Mouse (Mus musculus): ENCODE results near the gene Atp7a. TPM values are rescaled to one million over a fixed set of nuclear protein-coding genes. Genes with fewer than 3 reads are reported as not detected.

Gene Atp7a
- 10.6 TPM for polyA plus RNA-seq (2014; fragmentation: Illumina TruSeq; extraction: RNeasy Lipid Tissue Mini Kit (QIAGEN cat#74804); ENCODE audit: low read depth, low replicate concordance)

DNA sequence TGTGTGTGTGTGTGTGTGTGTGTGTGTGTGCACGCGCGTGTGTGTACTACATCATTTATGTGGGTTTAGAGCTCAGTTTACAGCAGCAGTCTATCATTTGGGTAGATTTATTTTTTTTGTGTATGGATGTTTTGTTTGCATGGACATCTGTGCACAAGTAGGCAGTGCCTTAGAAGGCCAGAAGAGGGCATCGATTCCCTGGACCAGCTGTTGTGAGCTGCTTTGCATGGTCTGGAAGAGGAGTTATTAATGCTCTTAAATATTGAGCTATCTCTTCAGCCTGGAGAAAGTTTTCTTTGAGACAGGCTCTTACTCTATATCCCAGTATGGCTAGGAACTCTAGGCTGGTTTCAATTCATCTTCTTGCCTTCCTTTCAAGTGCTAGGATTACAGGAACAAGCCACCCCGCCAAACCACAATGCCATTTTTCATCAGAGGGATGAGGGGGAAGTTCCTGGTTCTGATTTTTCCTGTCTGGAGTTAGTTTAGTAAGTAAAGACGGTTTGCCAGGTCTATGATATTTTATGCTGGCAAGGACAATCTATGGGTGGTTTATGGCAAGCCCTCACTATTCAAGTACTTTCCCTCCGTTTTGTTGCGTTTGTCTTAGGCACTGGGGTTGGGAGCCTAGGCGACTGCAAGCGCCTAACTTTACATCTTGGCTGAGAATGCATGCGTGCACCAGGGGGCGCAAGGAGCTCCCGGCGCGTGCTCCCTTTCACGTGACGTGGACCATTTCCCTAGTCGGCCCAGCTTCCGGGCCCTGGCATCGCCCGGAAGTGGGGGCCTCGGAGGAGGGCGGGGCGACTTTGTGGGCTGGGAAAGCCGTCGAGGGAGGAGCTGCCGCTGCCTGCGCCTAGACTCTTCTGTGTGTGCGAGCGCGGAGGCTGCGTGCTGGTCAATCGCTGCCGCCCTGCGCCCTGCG lies at the start of gene Atp7a:
Gene Atp7a (plus strand): TSS at position 859 of the 925 bp plus-strand sequence.

DNA sequence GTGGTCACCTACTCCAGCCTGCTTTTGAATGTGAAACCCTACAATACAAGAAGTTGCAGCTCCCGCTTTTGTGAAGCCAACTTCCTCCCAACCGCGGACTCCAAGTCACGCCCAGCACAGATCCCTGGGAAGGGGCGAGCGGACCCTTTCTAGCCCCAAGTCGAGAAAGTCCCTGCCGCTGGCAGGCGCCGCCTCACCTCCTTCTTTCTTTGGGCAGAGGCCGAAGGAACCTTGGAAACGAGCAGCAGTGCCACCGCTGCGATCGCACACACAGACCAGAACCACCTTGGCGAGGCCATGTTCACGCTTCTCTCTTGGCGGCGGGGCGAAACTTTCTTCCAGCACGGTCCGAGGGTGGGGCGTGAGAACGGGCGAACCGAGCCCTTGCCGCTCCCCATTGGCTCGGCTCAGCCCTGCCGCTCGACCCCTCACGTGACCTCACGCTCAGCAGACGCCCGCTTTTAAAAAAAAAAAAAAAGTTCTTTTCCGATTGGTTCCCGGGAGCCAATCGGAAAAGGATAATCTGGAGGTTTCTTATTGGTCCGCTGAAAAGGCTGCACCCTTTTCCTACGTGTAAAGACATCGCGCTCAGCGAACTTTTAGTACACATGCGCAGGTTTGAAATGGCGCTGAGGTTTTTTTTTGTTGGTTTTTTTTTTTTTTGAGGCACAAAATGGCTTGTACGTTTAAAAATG lies 15.5 kb upstream of the Atp7a start, which contains the start of gene Magt1:
Gene Magt1 (minus strand): TSS at position 442 of the 695 bp plus-strand sequence.

DNA sequence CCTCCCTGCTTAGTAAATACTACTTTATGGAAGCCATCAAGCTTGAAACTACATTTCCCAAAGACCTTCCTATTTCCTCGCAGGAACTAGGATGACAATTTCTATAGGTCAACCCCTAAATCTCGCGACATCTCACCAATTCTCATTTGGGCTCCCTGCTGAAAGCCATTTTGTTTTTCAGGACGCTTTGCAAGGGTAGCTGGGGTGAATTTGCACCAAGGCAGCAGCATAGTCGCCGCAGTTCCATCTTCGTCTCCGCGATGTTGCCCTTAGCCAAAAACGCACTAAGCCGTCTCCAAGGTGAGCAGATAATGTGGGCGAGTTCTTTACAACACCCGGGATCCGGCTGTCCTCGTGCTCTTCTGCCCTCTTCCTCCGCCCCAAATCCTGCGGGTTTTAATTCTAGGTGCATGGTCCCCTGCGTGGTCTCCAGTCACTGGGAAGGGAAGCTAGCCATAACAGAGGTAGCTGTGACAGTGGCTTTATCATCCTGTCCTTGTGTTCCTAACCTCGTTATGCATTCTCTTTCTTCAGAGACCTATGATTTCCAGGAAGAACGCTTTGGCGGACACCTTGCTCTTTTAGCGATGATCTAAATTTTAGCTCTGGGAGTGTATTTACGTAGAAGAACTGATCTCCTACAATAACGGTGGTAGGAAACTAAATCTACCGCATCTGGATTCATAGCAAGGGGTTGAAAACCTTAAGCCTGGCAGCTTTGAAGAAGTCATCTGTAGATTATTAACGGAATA lies 11.3 kb upstream of the Atp7a start, which contains the start of gene Cox7b:
Gene Cox7b (plus strand): TSS at position 130 of the 752 bp plus-strand sequence.

DNA sequence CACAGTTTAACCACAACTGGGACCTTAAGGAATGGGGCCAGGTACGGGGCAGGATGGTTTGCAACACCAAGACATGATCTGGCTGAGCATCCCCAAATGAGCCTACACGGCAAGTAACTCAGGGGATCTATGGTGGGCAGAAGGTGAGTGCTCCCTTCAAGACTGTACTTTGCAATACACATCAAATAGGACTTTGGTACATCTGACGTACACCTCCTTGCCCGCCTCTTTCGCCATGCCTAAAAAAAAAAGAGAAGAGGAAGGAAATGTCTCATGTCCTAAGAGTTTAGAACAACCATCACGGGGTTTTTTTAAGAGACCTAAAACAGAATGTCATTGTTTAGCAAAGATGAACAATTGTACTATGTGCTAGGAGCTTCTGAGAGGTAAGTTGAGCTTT lies 115.9 kb downstream of the Atp7a start, which contains the start of gene Tlr13:
Gene Tlr13 (plus strand): TSS at position 269 of the 400 bp plus-strand sequence.

Other genes starting within 250 kb of the Atp7a start
- gene Atrx, start 97.9 kb upstream of the Atp7a start, polyA plus RNA-seq (2014; fragmentation: Illumina TruSeq; extraction: RNeasy Lipid Tissue Mini Kit (QIAGEN cat#74804); ENCODE audit: low read depth, low replicate concordance), result 39.1 TPM
- gene Magt1, start 15.4 kb upstream of the Atp7a start, polyA plus RNA-seq (2014; fragmentation: Illumina TruSeq; extraction: RNeasy Lipid Tissue Mini Kit (QIAGEN cat#74804); ENCODE audit: low read depth, low replicate concordance), result 43.7 TPM
- gene Cox7b, start 11.6 kb upstream of the Atp7a start, polyA plus RNA-seq (2014; fragmentation: Illumina TruSeq; extraction: RNeasy Lipid Tissue Mini Kit (QIAGEN cat#74804); ENCODE audit: low read depth, low replicate concordance), result 197 TPM
- gene Tlr13, start 115.9 kb downstream of the Atp7a start, polyA plus RNA-seq (2014; fragmentation: Illumina TruSeq; extraction: RNeasy Lipid Tissue Mini Kit (QIAGEN cat#74804); ENCODE audit: low read depth, low replicate concordance), result 1.8 TPM
- 140 TPM for gene Pgk1, start 159.8 kb downstream of the Atp7a start, polyA plus RNA-seq (2014; fragmentation: Illumina TruSeq; extraction: RNeasy Lipid Tissue Mini Kit (QIAGEN cat#74804); ENCODE audit: low read depth, low replicate concordance)
- 13.3 TPM for gene Taf9b, start 193.9 kb downstream of the Atp7a start, polyA plus RNA-seq (2014; fragmentation: Illumina TruSeq; extraction: RNeasy Lipid Tissue Mini Kit (QIAGEN cat#74804); ENCODE audit: low read depth, low replicate concordance)
- not detected for gene Fnd3c2, start 228.1 kb downstream of the Atp7a start, polyA plus RNA-seq (2014; fragmentation: Illumina TruSeq; extraction: RNeasy Lipid Tissue Mini Kit (QIAGEN cat#74804); ENCODE audit: low read depth, low replicate concordance)

Data from adipose tissue, adult 10 weeks (tissue).